Mouse (Mus musculus): ENCODE results near the gene Endou. TPM values are rescaled to one million over a fixed set of nuclear protein-coding genes. Genes with fewer than 3 reads are reported as not detected.

The Endou gene
- 7.1 and 9.4 TPM in 2 replicates for polyA plus RNA-seq (2012; rRNA removed)
- polyA plus RNA-seq (2014; fragmentation: Nextera tagmentation; extraction: Ambion mirVana) = 8.7 and 11.6 TPM in 2 replicates

DNA sequence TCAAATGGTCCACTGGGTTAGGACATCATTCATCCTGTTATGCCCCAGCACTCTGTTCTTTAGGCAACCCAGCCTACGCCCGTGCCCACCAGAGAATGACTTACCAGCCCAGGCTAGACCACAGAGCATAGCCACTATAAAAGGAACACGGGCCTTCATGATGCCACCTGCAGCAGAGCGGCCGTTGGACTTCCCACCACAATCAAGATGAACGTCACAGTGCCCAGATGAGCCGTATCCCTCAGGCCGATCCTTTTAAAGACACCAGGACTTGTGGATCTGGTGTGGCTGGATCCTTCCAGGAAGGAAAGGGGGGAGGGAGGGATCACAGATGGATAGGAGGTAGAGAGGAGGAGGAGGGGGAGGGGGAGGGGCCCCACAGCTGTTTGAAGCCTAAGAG lies at the start of gene Endou:
Gene Endou (minus strand): TSS at position 229 of the 400 bp plus-strand sequence.
- Histone ChIP-seq H3K9ac (ENCODE audit: low read depth, low read length, severe bottlenecking) (no peak within 1 kb of the TSS), H3K4me3 (replicated peaks; ENCODE audit: low read length) (no peak within 1 kb of the TSS), H3K4me2 (replicated peaks; ENCODE audit: low read depth, low read length, severe bottlenecking) (no peak within 1 kb of the TSS), H3K27ac (replicated peaks; ENCODE audit: low read depth, low read length) (no peak within 1 kb of the TSS), H3K27me3 (ENCODE audit: control insufficient read depth, insufficient read depth, low read length) (no peaks in the 10 kb centered on the region), H3K4me1 (ENCODE audit: control insufficient read depth, insufficient read depth, low read length) (no peaks in the 10 kb centered on the region), H3K9me3 (ENCODE audit: control insufficient read depth, low read length) (peaks cover 4% of the 10 kb centered on the region; the same call in 1 of the 2 replicates), H3K36me3 (ENCODE audit: control insufficient read depth, insufficient read depth, low read length) (no peaks in the 10 kb centered on the region)
- TF ChIP-seq POLR2A (IDR thresholded peaks at IDR 0.05; ENCODE audit: borderline replicate concordance, extremely low read depth, insufficient read depth, insufficient read length) = no peak
- ATAC-seq (ENCODE audit: low FRiP score, low read depth) = no peak
- 78% methylated on average over 8 of the region's 8 CpGs for WGBS
- no peak for DNase-seq (ENCODE audit: low spot score)

DNA sequence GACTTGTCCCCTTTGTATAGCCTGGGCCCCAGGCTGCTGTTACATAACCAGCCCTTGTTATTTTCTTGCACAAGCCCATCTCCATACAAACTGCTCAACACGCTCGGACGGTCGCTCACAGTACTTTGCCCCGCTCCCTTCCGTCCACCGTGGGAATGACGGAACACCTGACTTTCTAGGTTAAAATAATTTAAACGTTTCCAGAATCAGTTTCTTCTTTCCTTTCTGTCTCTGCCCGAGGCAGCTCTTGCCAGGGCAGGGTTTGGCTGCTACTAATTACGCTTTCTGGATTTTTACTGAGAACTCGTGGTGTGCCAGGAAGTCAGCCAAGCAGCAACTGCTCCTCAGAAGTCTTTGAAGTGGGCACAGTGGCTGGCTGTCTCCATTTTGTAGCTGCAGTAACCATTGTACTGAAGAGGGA lies 49.5 kb upstream of the Endou start:
- Histone ChIP-seq H3K4me2 (replicated peaks; ENCODE audit: low read depth, low read length, severe bottlenecking) (no peak overlapping the region), H3K4me3 (replicated peaks; ENCODE audit: low read length) (no peak overlapping the region), H3K9me3 (ENCODE audit: control insufficient read depth, low read length) (no peaks in the 10 kb centered on the region), H3K27ac (replicated peaks; ENCODE audit: low read depth, low read length) (peak overlapping the region; percentile 61), H3K27me3 (ENCODE audit: control insufficient read depth, insufficient read depth, low read length) (no peaks in the 10 kb centered on the region), H3K4me1 (ENCODE audit: control insufficient read depth, insufficient read depth, low read length) (peaks cover 34% of the 10 kb centered on the region), H3K36me3 (ENCODE audit: control insufficient read depth, insufficient read depth, low read length) (no peaks in the 10 kb centered on the region), H3K9ac (ENCODE audit: low read depth, low read length, severe bottlenecking) (0 out of 2 replicates have a peak overlapping the region, but pooled peaks have one; percentile 2)
- 21% methylated on average over 12 of the region's 12 CpGs for WGBS
- TF ChIP-seq POLR2A (IDR thresholded peaks at IDR 0.05; ENCODE audit: borderline replicate concordance, extremely low read depth, insufficient read depth, insufficient read length) = no peak
- no peak for ATAC-seq (ENCODE audit: low FRiP score, low read depth)
- peak; percentile 47 for DNase-seq (ENCODE audit: low spot score)

GRCm38 (mm10) chr15:97779576-97779975 lies 48.4 kb upstream of the Endou start:
- no peak for TF ChIP-seq POLR2A (IDR thresholded peaks at IDR 0.05; ENCODE audit: borderline replicate concordance, extremely low read depth, insufficient read depth, insufficient read length)
- Histone ChIP-seq H3K36me3 (ENCODE audit: control insufficient read depth, insufficient read depth, low read length) (no peaks in the 10 kb centered on the region), H3K4me1 (ENCODE audit: control insufficient read depth, insufficient read depth, low read length) (peaks cover 31% of the 10 kb centered on the region), H3K9me3 (ENCODE audit: control insufficient read depth, low read length) (no peaks in the 10 kb centered on the region), H3K4me3 (replicated peaks; ENCODE audit: low read length) (no peak overlapping the region), H3K4me2 (replicated peaks; ENCODE audit: low read depth, low read length, severe bottlenecking) (no peak overlapping the region), H3K27me3 (ENCODE audit: control insufficient read depth, insufficient read depth, low read length) (no peaks in the 10 kb centered on the region), H3K9ac (ENCODE audit: low read depth, low read length, severe bottlenecking) (no peak overlapping the region), H3K27ac (replicated peaks; ENCODE audit: low read depth, low read length) (no peak overlapping the region)
- WGBS = 82% methylated on average over 1 of the region's 1 CpGs
- DNase-seq (ENCODE audit: low spot score) (no peak), ATAC-seq (ENCODE audit: low FRiP score, low read depth) (no peak)

DNA sequence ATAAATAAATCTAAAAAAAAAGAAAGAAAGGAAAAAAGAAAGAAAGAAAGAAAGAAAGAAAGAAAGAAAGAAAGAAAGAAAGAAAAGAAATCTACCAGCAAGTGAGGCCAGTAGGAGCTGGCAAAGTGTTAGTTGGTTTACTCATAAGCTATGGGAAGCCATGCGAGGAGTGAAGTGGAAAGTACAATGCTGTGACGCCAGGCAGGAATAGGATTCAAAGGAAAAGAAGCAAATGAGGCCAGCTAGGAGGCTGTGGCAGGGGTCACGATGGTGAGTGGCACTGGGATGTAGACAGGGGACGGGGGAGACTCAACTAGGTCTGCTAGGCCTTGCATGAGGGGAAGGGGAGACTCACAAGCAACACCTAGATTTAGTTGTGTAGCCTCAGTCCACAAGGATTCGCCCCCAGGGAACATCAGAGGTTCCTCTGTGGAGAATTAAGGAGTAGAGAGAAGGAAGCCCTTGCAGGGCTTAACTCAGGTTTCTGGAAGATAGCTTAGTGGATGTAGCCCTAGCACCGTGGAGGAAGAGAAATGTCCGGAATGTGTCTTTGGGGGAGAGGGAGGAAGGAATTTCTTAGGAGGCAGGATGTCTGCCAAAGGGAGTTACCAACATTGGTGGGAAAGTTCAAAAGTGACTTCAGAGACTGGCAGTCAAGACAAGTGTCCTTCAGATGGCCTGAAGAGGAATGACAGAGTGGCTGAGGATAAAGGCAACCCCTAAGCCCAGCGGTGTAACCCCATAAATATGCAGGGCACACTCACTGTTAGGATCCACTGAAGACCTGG lies 47.4 kb upstream of the Endou start, which contains the start of gene Slc48a1:
Gene Slc48a1 (plus strand): TSS at position 210 of the 788 bp plus-strand sequence.
- no peak for ATAC-seq (ENCODE audit: low FRiP score, low read depth)
- Histone ChIP-seq H3K27me3 (ENCODE audit: control insufficient read depth, insufficient read depth, low read length) (no peaks in the 10 kb centered on the region), H3K9me3 (ENCODE audit: control insufficient read depth, low read length) (no peaks in the 10 kb centered on the region), H3K4me2 (replicated peaks; ENCODE audit: low read depth, low read length, severe bottlenecking) (no peak within 1 kb of the TSS), H3K9ac (ENCODE audit: low read depth, low read length, severe bottlenecking) (no peak within 1 kb of the TSS), H3K4me1 (ENCODE audit: control insufficient read depth, insufficient read depth, low read length) (peaks cover 38% of the 10 kb centered on the region), H3K27ac (replicated peaks; ENCODE audit: low read depth, low read length) (no peak within 1 kb of the TSS), H3K36me3 (ENCODE audit: control insufficient read depth, insufficient read depth, low read length) (no peaks in the 10 kb centered on the region), H3K4me3 (replicated peaks; ENCODE audit: low read length) (no peak within 1 kb of the TSS)
- WGBS = 70% methylated on average over 8 of the region's 8 CpGs
- TF ChIP-seq POLR2A (IDR thresholded peaks at IDR 0.05; ENCODE audit: borderline replicate concordance, extremely low read depth, insufficient read depth, insufficient read length) = no peak
- DNase-seq (ENCODE audit: low spot score) = no peak

GRCm38 (mm10) chr15:97776919-97777318 lies 45.8 kb upstream of the Endou start:
- H3K9me3 ChIP-seq (ENCODE audit: control insufficient read depth, low read length) = no peaks in the 10 kb centered on the region
- H3K4me3 ChIP-seq (replicated peaks; ENCODE audit: low read length) = no peak overlapping the region
- WGBS = 64% methylated on average over 6 of the region's 6 CpGs
- no peaks in the 10 kb centered on the region for H3K36me3 ChIP-seq (ENCODE audit: control insufficient read depth, insufficient read depth, low read length)
- H3K4me2 ChIP-seq (replicated peaks; ENCODE audit: low read depth, low read length, severe bottlenecking) = no peak overlapping the region
- DNase-seq (ENCODE audit: low spot score) (no peak), ATAC-seq (ENCODE audit: low FRiP score, low read depth) (no peak)
- H3K4me1 ChIP-seq (ENCODE audit: control insufficient read depth, insufficient read depth, low read length) = peaks cover 44% of the 10 kb centered on the region
- TF ChIP-seq POLR2A (IDR thresholded peaks at IDR 0.05; ENCODE audit: borderline replicate concordance, extremely low read depth, insufficient read depth, insufficient read length) = no peak
- no peak overlapping the region for H3K27ac ChIP-seq (replicated peaks; ENCODE audit: low read depth, low read length)
- H3K9ac ChIP-seq (ENCODE audit: low read depth, low read length, severe bottlenecking) = no peak overlapping the region
- no peaks in the 10 kb centered on the region for H3K27me3 ChIP-seq (ENCODE audit: control insufficient read depth, insufficient read depth, low read length)

Measured in limb, embryonic 14.5 days (tissue).